Mouse (Mus musculus) right cerebral cortex, postnatal 25 days (tissue): Measurements from ENCODE around the gene Zeb2.
A peak's percentile ranks its signal among the peaks of the same experiment; 100 is the strongest.
"Not testable (repeated sequence)": the region's sequence is repeated elsewhere in the genome, so short reads cannot be mapped to it uniquely, and the experiment has no call there.

Experiments
- DNase-seq: peaks from one replicate; pipeline ENCODE4 v3.0.0; 2022

The Zeb2 gene

GRCm38 (mm10) chr2:45112021-45112747, 5.0 kb downstream of the Zeb2 start:
- no peak for DNase-seq

GRCm38 (mm10) chr2:45111571-45111970, 5.6 kb downstream of the Zeb2 start:
- not testable (repeated sequence) for DNase-seq

GRCm38 (mm10) chr2:45110757-45111411, 6.3 kb downstream of the Zeb2 start:
- DNase-seq: no peak

- peak; percentile 68 for DNase-seq
These were observed 7.0 kb downstream of the Zeb2 start for GRCm38 (mm10) chr2:45109951-45110756.

GRCm38 (mm10) chr2:45109161-45109950, 7.8 kb downstream of the Zeb2 start:
- no peak for DNase-seq

- DNase-seq: peak; percentile 61
These were observed 8.6 kb downstream of the Zeb2 start for GRCm38 (mm10) chr2:45108521-45109091.

- no peak for DNase-seq
These were observed 9.6 kb downstream of the Zeb2 start for GRCm38 (mm10) chr2:45107555-45107954.

GRCm38 (mm10) chr2:45105922-45106851, 11.0 kb downstream of the Zeb2 start:
- no peak for DNase-seq

- no peak for DNase-seq
These were observed 11.9 kb downstream of the Zeb2 start for GRCm38 (mm10) chr2:45105281-45105721.

GRCm38 (mm10) chr2:45104511-45105055, 12.6 kb downstream of the Zeb2 start:
- no peak for DNase-seq

- DNase-seq: no peak
These were observed 13.1 kb downstream of the Zeb2 start for GRCm38 (mm10) chr2:45104066-45104465.

GRCm38 (mm10) chr2:45103021-45103983, 13.9 kb downstream of the Zeb2 start:
- no peak for DNase-seq

GRCm38 (mm10) chr2:45102191-45102638, 15.0 kb downstream of the Zeb2 start:
- DNase-seq: no peak

- DNase-seq: no peak
These were observed 15.6 kb downstream of the Zeb2 start for GRCm38 (mm10) chr2:45101586-45101985.

GRCm38 (mm10) chr2:45101040-45101439, 16.2 kb downstream of the Zeb2 start:
- no peak for DNase-seq

- DNase-seq: peak; percentile 17
These were observed 16.6 kb downstream of the Zeb2 start for GRCm38 (mm10) chr2:45100628-45101027.

- DNase-seq: peak; percentile 4
These were observed 17.2 kb downstream of the Zeb2 start for GRCm38 (mm10) chr2:45100017-45100416.

- peak; percentile 3 for DNase-seq
These were observed 18.1 kb downstream of the Zeb2 start for GRCm38 (mm10) chr2:45099081-45099480.

GRCm38 (mm10) chr2:45097969-45098368, 19.2 kb downstream of the Zeb2 start:
- DNase-seq: no peak
